Mouse (Mus musculus) right cerebral cortex, postnatal 10 days (tissue): Measurements from ENCODE around the gene Fbxo33.
"Not testable (repeated sequence)": the region's sequence is repeated elsewhere in the genome, so short reads cannot be mapped to it uniquely, and the experiment has no call there.

Experiments
- DNase-seq, 2 experiments: peaks; one replicate each; pipeline ENCODE4 v3.0.0; 2021; ENCODE audit warnings: low spot score in 2 of 2

The Fbxo33 gene

GRCm38 (mm10) chr12:59219325-59220225, at the start of gene Fbxo33:
Fbxo33 (minus strand) TSS chr12:59219725.
- peak; percentile 98 to 99 for DNase-seq

DNA sequence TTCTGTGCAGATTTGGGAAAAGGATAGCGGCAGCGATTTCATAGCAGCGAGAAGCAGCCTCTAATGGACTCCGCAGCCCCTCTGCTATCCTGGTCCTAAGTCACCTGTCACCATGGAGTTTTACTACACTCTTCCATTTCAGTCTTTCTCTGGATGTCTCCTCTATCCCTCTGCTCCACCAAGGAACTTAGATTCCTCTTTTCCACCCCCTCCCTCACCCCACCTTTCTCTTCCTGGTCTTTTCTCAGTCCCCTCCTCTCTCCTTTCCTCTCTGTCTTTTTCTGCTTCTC, 46.4 kb upstream of the Fbxo33 start:
- DNase-seq, result no peak

GRCm38 (mm10) chr12:59265207-59265941, 45.8 kb upstream of the Fbxo33 start:
- DNase-seq, result peak; percentile 79 to 82

GRCm38 (mm10) chr12:59262841-59263240, 43.3 kb upstream of the Fbxo33 start:
- DNase-seq, result no peak

- no peak for DNase-seq
Observed at GRCm38 (mm10) chr12:59260798-59261197, 41.3 kb upstream of the Fbxo33 start.

- DNase-seq, result peak; percentile 68 to 86
Observed at GRCm38 (mm10) chr12:59260362-59260761, 40.8 kb upstream of the Fbxo33 start.

GRCm38 (mm10) chr12:59259015-59259414, 39.5 kb upstream of the Fbxo33 start:
- no peak for DNase-seq

- DNase-seq, result no peak
Observed at GRCm38 (mm10) chr12:59250259-59250827, 30.8 kb upstream of the Fbxo33 start.

- DNase-seq, result no peak
Observed at GRCm38 (mm10) chr12:59248969-59249368, 29.4 kb upstream of the Fbxo33 start.

GRCm38 (mm10) chr12:59241031-59241430, 21.5 kb upstream of the Fbxo33 start:
- not testable (repeated sequence) for DNase-seq

DNA sequence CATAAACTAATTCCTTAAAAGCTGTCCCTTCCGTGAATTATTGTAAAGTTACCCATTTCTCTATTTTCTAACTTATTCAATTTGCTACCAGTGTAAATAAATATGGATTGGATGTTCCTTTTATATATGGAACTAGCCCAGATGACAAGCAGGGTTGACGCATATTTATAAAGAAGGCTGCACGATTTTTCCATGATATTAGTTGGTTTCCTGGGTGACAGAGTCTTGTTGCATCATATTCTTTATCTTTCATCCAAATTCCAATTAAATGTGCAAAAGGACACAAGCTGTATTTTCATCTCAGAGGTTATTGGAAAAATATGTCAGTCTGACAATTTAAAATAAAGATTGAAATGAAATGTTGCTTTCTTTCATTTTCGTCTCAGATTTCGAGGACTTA, 18.9 kb upstream of the Fbxo33 start:
- DNase-seq, result no peak

DNA sequence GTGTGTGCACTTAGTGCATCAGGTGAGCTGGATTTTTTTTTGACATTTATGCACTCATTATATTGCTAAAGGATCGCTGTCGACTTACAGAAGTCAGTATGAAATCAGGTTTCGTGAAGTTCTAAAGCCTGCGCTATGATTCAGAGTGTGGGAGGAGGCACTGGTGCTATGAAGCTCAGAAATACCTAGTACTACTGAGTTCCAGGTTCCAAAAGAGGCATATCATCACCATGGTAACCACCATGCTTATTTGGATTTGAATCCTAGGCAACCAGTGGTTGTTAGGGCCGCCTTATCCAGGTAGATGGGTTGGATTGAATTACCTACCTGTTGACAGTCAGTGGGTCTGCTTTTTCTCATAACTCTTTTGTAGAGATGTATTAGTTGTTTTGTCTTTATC, 8.9 kb upstream of the Fbxo33 start:
- DNase-seq, result peak; percentile 42 to 68

- peak; percentile 65 to 70 for DNase-seq
Observed at GRCm38 (mm10) chr12:59218640-59219321, 744 bp downstream of the Fbxo33 start.

GRCm38 (mm10) chr12:59217331-59217730, 2.2 kb downstream of the Fbxo33 start:
- DNase-seq, result no peak

GRCm38 (mm10) chr12:59216676-59217266, 2.8 kb downstream of the Fbxo33 start:
- no peak for DNase-seq

DNA sequence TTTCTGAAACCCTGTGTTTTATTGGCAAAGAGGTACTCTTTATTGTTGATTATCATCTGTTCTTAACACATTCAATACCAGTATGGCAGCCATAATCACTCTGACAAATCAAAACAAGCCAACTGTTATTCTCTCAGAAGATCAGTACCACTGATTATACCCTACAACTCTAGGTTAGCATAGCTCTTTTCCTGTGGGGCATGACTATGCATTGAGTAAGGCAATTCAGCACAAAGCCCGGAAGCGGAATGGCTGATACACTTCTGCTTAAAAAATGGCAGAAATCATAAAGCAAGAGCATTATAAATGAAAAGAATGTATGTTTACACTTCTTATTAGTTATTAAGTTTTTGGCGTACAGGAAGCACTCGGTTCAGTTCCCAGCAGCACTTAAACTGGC, 3.3 kb downstream of the Fbxo33 start:
- no peak for DNase-seq

- no peak for DNase-seq
Observed at GRCm38 (mm10) chr12:59207814-59208213, 11.7 kb downstream of the Fbxo33 start.

DNA sequence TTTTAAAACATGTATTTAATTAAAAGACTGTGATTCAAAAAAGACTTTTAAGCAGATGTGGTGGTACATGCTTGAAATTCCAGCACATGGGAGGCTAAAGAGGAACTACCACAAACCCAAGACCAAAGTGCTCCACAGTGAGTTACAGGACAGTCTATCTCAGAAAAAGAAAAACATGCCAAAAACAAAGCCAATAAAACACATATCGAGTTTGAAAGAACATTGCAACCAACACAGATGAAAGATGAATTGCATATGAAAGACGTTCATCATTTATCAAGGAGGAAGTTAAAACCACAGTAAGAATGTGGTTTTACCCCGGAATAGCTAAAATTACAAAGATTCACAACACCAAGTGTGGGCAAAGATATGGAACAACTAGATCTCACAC, 12.5 kb downstream of the Fbxo33 start:
- DNase-seq, result no peak

DNA sequence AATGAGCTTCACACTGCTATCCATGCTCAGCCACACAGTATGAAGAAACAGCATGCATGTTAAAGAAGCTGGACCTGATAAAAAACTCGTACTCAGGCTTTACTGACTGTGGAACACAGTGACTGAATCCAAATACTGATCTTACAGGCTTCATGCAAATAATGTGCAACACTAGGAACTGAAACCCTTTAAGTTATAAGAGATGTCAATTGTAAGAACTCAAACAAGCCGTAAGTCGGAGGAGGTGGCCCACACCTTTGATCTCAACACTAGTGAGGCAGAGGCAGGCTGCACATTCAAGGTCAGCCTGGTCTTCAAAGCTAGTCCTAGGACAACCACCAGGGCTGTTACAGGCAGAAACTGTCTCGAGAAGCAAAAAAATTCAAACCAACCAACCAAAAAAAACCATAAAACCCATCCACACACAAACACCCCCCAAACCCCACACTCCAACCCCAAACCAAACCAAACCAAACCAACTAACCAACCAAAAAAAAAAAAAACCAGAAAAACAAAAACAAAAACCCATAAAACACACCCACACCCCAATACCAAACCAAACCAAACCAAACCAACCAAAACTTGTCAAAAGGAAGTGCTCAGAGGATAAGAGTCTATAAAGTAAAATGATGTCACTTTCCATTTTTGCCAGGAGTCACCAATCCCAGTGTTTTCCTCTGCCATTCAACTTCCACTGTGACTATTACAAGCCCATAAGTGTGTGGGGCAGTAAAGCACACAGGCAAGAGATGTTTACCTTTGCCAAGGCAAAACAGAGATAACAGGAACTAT, 13.1 kb downstream of the Fbxo33 start:
- no peak for DNase-seq

- no peak for DNase-seq
Observed at GRCm38 (mm10) chr12:59205571-59205970, 14.0 kb downstream of the Fbxo33 start.

DNA sequence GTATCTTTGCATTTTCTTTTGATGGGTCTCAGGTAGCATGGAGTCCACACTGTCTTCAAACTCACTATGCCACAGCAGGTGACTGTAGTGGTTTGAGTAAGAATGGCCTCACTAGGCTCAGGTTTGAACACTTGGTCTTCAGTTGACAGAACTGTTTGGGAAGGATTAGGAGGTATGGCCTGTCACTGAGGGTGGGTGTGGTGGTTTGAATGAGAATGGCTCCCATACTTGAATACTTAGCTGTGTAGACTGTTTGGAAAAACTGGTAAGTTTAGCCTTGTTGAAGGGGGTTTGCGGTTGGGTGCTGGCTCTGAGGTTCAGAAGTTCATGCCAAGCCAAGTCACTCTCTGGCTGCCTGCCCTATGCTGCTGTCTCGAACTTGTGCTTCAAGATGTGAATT, 20.2 kb downstream of the Fbxo33 start:
- no peak for DNase-seq
